Mouse (Mus musculus) forebrain, embryonic 14.5 days (tissue): ENCODE measurements at regions not wholly inside any gene's neighbourhood (a gene's known extent, or its start where the extent isn't known, plus 50 kb on each side); places are given as distances from the start of the nearest gene placed in this dataset.
A peak's percentile ranks its signal among the peaks of the same experiment; 100 is the strongest.

Experiments
- ATAC-seq: fragments of 200-750 bp; cut with Nextera tagmentation; 2 replicates; pipeline ENCODE4 v1.8.0; 2017; ENCODE audit warnings: mild to moderate bottlenecking, moderate library complexity
- DNase-seq: peaks from one replicate; pipeline ENCODE4 v3.0.0-alpha.2; 2015; ENCODE audit warnings: low spot score
- H3K27ac ChIP-seq: fragments of 300-500 bp; sonication (generic); 2 replicates; pipeline ENCODE4 v1.5.1; 2014; ENCODE audit warnings: low read depth, mild to moderate bottlenecking, control low read depth, low read length, moderate library complexity
- H3K27me3 ChIP-seq: fragments of 300-500 bp; sonication (generic); replicated peaks from 2 replicates; pipeline ENCODE4 v1.6.1; 2014; ENCODE audit warnings: low read length, control low read depth, mixed read lengths; ENCODE audit not compliant: control insufficient read depth, insufficient read depth
- H3K36me3 ChIP-seq: fragments of 300-500 bp; sonication (generic); 2 replicates; pipeline ENCODE4 v1.6.1; 2014; ENCODE audit warnings: low read length, control low read depth; ENCODE audit not compliant: control insufficient read depth, insufficient read depth
- H3K4me1 ChIP-seq: fragments of 300-500 bp; sonication (generic); 2 replicates; pipeline ENCODE4 v1.6.1; 2014; ENCODE audit warnings: antibody characterized with exemption, low read length, control low read depth; ENCODE audit not compliant: control insufficient read depth, insufficient read depth
- H3K4me2 ChIP-seq: fragments of 300-500 bp; sonication (generic); 2 replicates; pipeline ENCODE4 v1.6.1; 2014; ENCODE audit warnings: mild to moderate bottlenecking, control low read depth, low read length
- H3K4me3 ChIP-seq: fragments of 300-500 bp; sonication (generic); 2 replicates; pipeline ENCODE4 v1.5.1; 2014; ENCODE audit warnings: low read depth, low read length, control low read depth
- H3K9ac ChIP-seq: fragments of 300-500 bp; sonication (generic); 2 replicates; pipeline ENCODE4 v1.6.1; 2014; ENCODE audit warnings: mild to moderate bottlenecking, low read length, control low read depth, moderate library complexity
- H3K9me3 ChIP-seq: fragments of 300-500 bp; sonication (generic); replicated peaks from 2 replicates; pipeline ENCODE4 v1.6.1; 2016; ENCODE audit warnings: low read length, control low read depth, mixed read lengths; ENCODE audit not compliant: control insufficient read depth
- WGBS: fragments of 180-500 bp; shearing (Covaris S2); extraction: QIAGEN DNeasy Blood & Tissue Kit; methylation state at CpG from one replicate; pipeline ENCODE4 v1.1.7; 2014; 5-methylcytosine and 5-hydroxymethylcytosine counted together

GRCm38 (mm10) chr11:71976724-71977481 lies 60.4 kb downstream of the Aipl1 start:
- Histone ChIP-seq H3K27ac (no peak overlapping the region), H3K4me2 (no peak overlapping the region), H3K9ac (no peak overlapping the region), H3K27me3 (no peaks in the 10 kb centered on the region), H3K4me3 (no peak overlapping the region), H3K9me3 (no peaks in the 10 kb centered on the region), H3K36me3 (no peaks in the 10 kb centered on the region), H3K4me1 (no peaks in the 10 kb centered on the region)
- ATAC-seq (no peak), DNase-seq (no peak)
- 72% methylated on average over 15 of the region's 15 CpGs for WGBS

DNA sequence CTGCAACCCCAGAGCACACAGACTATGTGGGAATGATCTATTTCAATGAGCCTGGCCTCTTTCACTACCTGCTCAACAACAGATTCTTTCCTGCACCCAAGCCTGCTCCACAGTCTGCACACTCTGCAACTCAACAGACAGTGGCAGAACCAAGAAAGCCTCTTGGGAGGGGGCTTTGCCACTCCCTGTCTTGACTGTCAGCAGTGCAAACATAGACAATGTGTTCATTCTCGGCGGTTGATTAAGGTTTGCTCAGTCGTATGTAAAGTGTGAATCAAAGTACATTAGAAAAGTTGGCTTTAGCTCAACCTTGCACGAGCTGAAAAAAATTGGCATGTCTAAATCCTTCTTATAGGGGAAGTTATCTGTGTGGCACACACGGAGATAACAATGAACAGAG lies 66.0 kb downstream of the Aipl1 start:
- Histone ChIP-seq H3K4me1 (peaks cover 2% of the 10 kb centered on the region; the same call in 1 of the 2 replicates), H3K27ac (no peak overlapping the region), H3K9me3 (no peaks in the 10 kb centered on the region), H3K4me3 (no peak overlapping the region), H3K4me2 (no peak overlapping the region), H3K9ac (no peak overlapping the region), H3K36me3 (no peaks in the 10 kb centered on the region), H3K27me3 (no peaks in the 10 kb centered on the region)
- 49% methylated on average over 5 of the region's 5 CpGs for WGBS
- DNase-seq (peak; percentile 42), ATAC-seq (no peak; the same call in 1 of the 2 replicates)

DNA sequence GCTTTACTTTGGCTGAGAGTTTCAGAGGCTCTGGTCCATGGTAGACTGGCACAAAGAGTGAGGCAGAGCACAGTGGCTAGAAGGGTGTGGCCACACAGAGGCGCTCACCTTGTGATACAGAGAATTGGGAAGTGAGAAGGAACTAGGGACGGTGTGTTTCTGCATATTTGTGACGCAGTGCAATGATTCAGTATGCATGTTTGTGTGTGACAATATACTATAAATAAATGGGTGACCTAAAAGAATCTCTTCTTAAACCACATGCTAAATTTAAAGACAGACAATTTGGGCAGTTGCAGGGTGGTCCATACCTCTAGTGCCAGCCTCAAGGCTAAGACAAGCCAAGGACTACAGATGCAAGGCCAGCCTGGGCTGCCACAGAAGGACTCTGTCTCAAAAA lies 75.0 kb downstream of the Aipl1 start:
- Histone ChIP-seq H3K4me1 (peaks cover 2% of the 10 kb centered on the region; the same call in 1 of the 2 replicates), H3K4me2 (no peak overlapping the region), H3K27me3 (no peaks in the 10 kb centered on the region), H3K9me3 (no peaks in the 10 kb centered on the region), H3K9ac (no peak overlapping the region), H3K27ac (no peak overlapping the region), H3K4me3 (no peak overlapping the region), H3K36me3 (no peaks in the 10 kb centered on the region)
- DNase-seq (no peak), ATAC-seq (no peak)
- 91% methylated on average over 3 of the region's 3 CpGs for WGBS

- DNase-seq (no peak), ATAC-seq (no peak)
- Histone ChIP-seq H3K27me3 (no peaks in the 10 kb centered on the region), H3K4me2 (no peak overlapping the region), H3K4me3 (no peak overlapping the region), H3K9ac (no peak overlapping the region), H3K36me3 (no peaks in the 10 kb centered on the region), H3K27ac (no peak overlapping the region), H3K9me3 (no peaks in the 10 kb centered on the region), H3K4me1 (no peaks in the 10 kb centered on the region)
- 61% methylated on average over 2 of the region's 2 CpGs for WGBS
These were observed 84.8 kb downstream of the Aipl1 start for GRCm38 (mm10) chr11:71952533-71952932.

DNA sequence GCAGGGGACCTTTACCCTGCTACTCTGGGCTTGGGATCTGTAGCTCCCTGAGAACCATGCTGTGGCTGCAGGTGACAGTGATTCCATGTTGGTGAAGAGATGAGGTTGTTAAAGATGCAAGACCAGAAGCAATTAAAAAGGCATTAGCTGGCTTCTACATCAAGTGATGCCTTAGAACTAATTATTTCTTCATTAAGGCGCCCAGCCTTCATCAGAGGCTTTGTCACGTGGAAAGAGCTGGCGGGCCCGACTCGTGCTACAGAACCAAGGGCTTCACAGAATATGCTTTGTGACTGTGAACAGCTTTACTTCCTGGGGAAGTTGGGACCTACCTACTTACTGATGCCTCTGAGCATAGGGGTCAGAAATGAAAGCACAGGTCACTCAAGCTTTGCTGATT lies 90.1 kb downstream of the Aipl1 start:
- Histone ChIP-seq H3K4me2 (no peak overlapping the region), H3K27ac (no peak overlapping the region), H3K9ac (no peak overlapping the region), H3K4me3 (no peak overlapping the region), H3K9me3 (no peaks in the 10 kb centered on the region), H3K36me3 (no peaks in the 10 kb centered on the region), H3K27me3 (no peaks in the 10 kb centered on the region), H3K4me1 (peaks cover 6% of the 10 kb centered on the region; the same call in 1 of the 2 replicates)
- 20% methylated on average over 5 of the region's 5 CpGs for WGBS
- no peak for ATAC-seq
- no peak for DNase-seq

GRCm38 (mm10) chr11:71945098-71945413 lies 92.3 kb downstream of the Aipl1 start:
- Histone ChIP-seq H3K4me3 (no peak overlapping the region), H3K36me3 (no peaks in the 10 kb centered on the region), H3K9ac (no peak overlapping the region), H3K27ac (no peak overlapping the region), H3K4me2 (no peak overlapping the region), H3K27me3 (no peaks in the 10 kb centered on the region), H3K4me1 (peaks cover 6% of the 10 kb centered on the region; the same call in 1 of the 2 replicates), H3K9me3 (no peaks in the 10 kb centered on the region)
- DNase-seq (no peak), ATAC-seq (no peak)

DNA sequence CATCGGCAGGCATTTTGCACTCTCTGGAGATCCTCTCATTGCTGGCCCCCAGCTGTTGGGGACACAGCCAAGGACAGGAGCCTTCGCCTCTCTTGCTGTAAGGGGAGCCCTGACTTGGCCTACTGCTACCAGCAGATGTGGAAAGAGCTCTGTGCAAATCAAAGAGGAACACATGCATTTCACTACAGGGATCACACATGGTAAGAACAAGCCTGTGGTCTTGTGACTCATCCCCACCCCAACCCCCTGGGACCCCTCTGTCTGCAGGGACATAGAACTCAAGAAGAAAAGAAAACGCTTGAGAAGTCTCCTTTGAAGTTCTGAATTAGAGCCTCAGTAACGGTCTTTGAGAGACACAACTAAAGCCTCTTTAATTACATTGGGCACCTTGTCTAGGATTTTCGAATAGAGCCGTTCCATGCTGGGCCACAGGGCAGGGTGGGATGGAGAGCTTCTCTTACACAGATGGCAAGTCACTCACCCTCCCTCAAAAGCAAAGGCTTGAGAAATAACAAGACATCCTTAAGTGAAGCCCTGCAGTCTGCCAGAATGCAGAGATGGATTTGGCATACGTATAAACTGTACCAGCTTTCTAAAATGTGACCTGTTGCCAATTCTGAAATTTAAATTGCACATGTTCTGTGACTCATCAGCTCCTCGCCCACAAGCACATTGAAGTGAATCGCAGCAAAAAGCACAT lies 92.8 kb downstream of the Aipl1 start:
- ATAC-seq (peak; percentile 48; the same call in 1 of the 2 replicates), DNase-seq (peak; percentile 66)
- H3K9ac ChIP-seq, result no peak overlapping the region
- H3K4me2 ChIP-seq, result no peak overlapping the region
- H3K4me1 ChIP-seq, result peaks cover 6% of the 10 kb centered on the region; the same call in 1 of the 2 replicates
- WGBS, result 38% methylated on average over 9 of the region's 9 CpGs
- H3K9me3 ChIP-seq, result no peaks in the 10 kb centered on the region
- no peaks in the 10 kb centered on the region for H3K36me3 ChIP-seq
- no peaks in the 10 kb centered on the region for H3K27me3 ChIP-seq
- H3K27ac ChIP-seq, result no peak overlapping the region
- no peak overlapping the region for H3K4me3 ChIP-seq

DNA sequence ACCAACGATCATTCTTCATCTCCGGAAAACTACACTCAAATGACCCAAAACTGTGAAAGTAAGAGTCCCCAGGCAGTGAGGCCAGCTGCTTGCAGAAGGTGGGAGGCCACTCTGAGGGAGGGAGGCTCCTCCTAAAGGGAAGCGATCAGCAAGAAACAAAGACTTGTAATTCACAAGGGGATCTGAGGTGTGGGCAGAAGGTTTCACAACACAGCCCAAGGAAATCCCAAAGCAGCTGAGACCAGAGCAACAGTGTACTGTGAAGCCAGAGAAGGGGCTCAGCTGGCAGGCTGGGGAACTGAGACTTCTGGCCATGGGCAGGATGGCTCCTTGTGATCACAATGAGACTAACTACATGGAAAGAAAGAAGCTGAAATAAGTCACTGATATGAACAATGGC lies 93.8 kb downstream of the Aipl1 start:
- H3K9ac ChIP-seq, result no peak overlapping the region
- H3K9me3 ChIP-seq, result no peaks in the 10 kb centered on the region
- ATAC-seq, result peak; percentile 32; the same call in 1 of the 2 replicates

DNA sequence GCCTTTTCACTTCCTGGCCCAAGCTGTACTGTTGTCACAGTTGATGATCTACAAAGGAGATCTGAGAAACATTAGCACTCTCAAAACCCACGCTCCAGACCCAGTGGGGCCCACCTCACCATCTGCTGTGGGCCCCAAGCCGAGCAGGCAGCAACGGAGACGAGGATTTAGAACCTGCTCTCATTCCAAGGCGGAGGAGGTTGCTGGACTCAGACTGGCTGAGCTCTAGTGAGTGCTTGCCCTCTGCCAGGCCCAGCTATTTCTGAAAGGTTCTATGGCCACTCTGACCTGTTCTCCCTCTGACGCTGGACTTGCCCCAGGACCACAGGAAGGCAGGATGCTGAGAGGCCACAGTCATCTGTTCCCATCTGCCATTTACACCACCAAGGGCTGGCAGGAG lies 98.2 kb downstream of the Aipl1 start:
- Histone ChIP-seq H3K36me3 (no peaks in the 10 kb centered on the region), H3K4me3 (no peak overlapping the region), H3K27ac (no peak overlapping the region), H3K27me3 (no peaks in the 10 kb centered on the region), H3K9ac (no peak overlapping the region), H3K4me2 (no peak overlapping the region), H3K9me3 (no peaks in the 10 kb centered on the region), H3K4me1 (no peaks in the 10 kb centered on the region; the same call in 1 of the 2 replicates)
- ATAC-seq, result no peak
- 66% methylated on average over 6 of the region's 6 CpGs for WGBS
- DNase-seq, result no peak

More for the DNA sequence above, 93.8 kb downstream of the Aipl1 start:
- Histone ChIP-seq H3K36me3 (no peaks in the 10 kb centered on the region), H3K4me2 (no peak overlapping the region), H3K27ac (no peak overlapping the region), H3K27me3 (no peaks in the 10 kb centered on the region), H3K4me1 (peaks cover 6% of the 10 kb centered on the region; the same call in 1 of the 2 replicates), H3K4me3 (no peak overlapping the region)
- no peak for DNase-seq
- 53% methylated on average over 3 of the region's 3 CpGs for WGBS
